In genomic region chr16:38903020-38903419, GRCm38 (mm10) we compare ENCODE assay signal across 12 mouse cellular contexts. TPM values are rescaled to one million over a fixed set of nuclear protein-coding genes. Genes with fewer than 3 reads are reported as not detected.
DNase-seq lines count a peak whose midpoint lies in the region; ATAC-seq and TF ChIP-seq lines count a peak whose summit lies in the region.
"Had no signal": no experiment of that assay in that cellular context is flagged by ENCODE, and none has a peak within 500 bp of the region (broad histone marks: within the 10 kb centered on the region; RNA-seq: fewer than 3 reads in every experiment).

No protein-coding gene starts in this region.

- TF ChIP-seq EP300 in liver, postnatal 0 days (IDR thresholded peaks at IDR 0.05; ENCODE audit: low read depth) = no peak

- no peaks in the 10 kb centered on the region for H3K9me3 ChIP-seq in heart, embryonic 15.5 days (replicated peaks)
- H3K9me3 ChIP-seq in liver, postnatal 0 days (ENCODE audit: low read length) = no peaks in the 10 kb centered on the region

- H3K4me2 ChIP-seq in heart, embryonic 15.5 days = peak overlapping the region; percentile 99
- H3K4me2 ChIP-seq in liver, postnatal 0 days (ENCODE audit: low read depth, low read length) = peak overlapping the region; percentile 70

- H3K27me3 ChIP-seq in heart, embryonic 15.5 days = peaks cover 51% of the 10 kb centered on the region
- H3K27me3 ChIP-seq in testis, adult 2 months (ENCODE audit: control insufficient read depth, insufficient read depth, low read length) = no peaks in the 10 kb centered on the region
- H3K27me3 ChIP-seq in liver, postnatal 0 days (ENCODE audit: insufficient read depth, low read length) = peaks cover 16% of the 10 kb centered on the region

- no peak for ATAC-seq in heart, embryonic 15.5 days (replicated peaks; ENCODE audit: insufficient number of reproducible peaks, insufficient read depth, low FRiP score, low read depth)
- no peak for ATAC-seq in liver, postnatal 0 days

- no peaks in the 10 kb centered on the region for H3K36me3 ChIP-seq in heart, embryonic 15.5 days
- H3K36me3 ChIP-seq in testis, adult 2 months (ENCODE audit: control insufficient read depth, insufficient read depth, low read length) = no peaks in the 10 kb centered on the region
- no peaks in the 10 kb centered on the region for H3K36me3 ChIP-seq in liver, postnatal 0 days (replicated peaks; ENCODE audit: insufficient read depth, low read length)

- no peak for TF ChIP-seq POLR2A in testis, adult 2 months (IDR thresholded peaks at IDR 0.05; ENCODE audit: control insufficient read depth, low read depth, low read length)

- no peak for DNase-seq in heart, adult 9 months (ENCODE audit: low spot score in 2 of 2)
- no peak for DNase-seq in testis, postnatal 10 days (ENCODE audit: low spot score)
- DNase-seq in liver, postnatal 0 days = no peak
- no peak for DNase-seq in cerebellum, postnatal 10 days
- DNase-seq in cerebellum, adult 9-11 months = no peak
- DNase-seq in heart, postnatal 36 days = no peak
- DNase-seq: cerebellum, adult 9-10 months; heart, postnatal 10 days; lung, adult 2 months had no signal

- no peak overlapping the region for H3K9ac ChIP-seq in heart, embryonic 15.5 days
- H3K9ac ChIP-seq in liver, postnatal 0 days (replicated peaks) = no peak overlapping the region

- 34% methylated on average over 4 of the region's 4 CpGs for WGBS in heart, embryonic 15.5 days
- 40% methylated on average over 4 of the region's 4 CpGs for WGBS in liver, postnatal 0 days (ENCODE audit: insufficient replicate concordance)

- no peak for TF ChIP-seq CTCF in testis, adult 2 months (IDR thresholded peaks at IDR 0.05; ENCODE audit: control insufficient read depth, insufficient read depth, insufficient replicate concordance, low read depth, low read length)
- no peak for TF ChIP-seq CTCF in liver, postnatal 0 days (IDR thresholded peaks at IDR 0.05; ENCODE audit: low read depth)

- H3K4me3 ChIP-seq in heart, embryonic 15.5 days = no peak overlapping the region
- peak overlapping the region; percentile 59; the same call in 1 of the 2 replicates for H3K4me3 ChIP-seq in testis, adult 2 months (ENCODE audit: control insufficient read depth, low read depth, low read length)
- H3K4me3 ChIP-seq in liver, postnatal 0 days (ENCODE audit: low read depth, low read length) = no peak overlapping the region

- H3K27ac ChIP-seq in heart, embryonic 15.5 days = no peak overlapping the region
- H3K27ac ChIP-seq in testis, adult 2 months (ENCODE audit: control insufficient read depth, insufficient read depth, low read depth, low read length) = no peak overlapping the region
- H3K27ac ChIP-seq in liver, postnatal 0 days (ENCODE audit: low read depth) = no peak overlapping the region

- intact Hi-C loops in heart, postnatal 36 days (cut with DNase I) = no loop called here

- no peaks in the 10 kb centered on the region for H3K4me1 ChIP-seq in heart, embryonic 15.5 days (replicated peaks)
- no peaks in the 10 kb centered on the region for H3K4me1 ChIP-seq in testis, adult 2 months (ENCODE audit: control insufficient read depth, insufficient read depth, low read length)
- H3K4me1 ChIP-seq in liver, postnatal 0 days (ENCODE audit: insufficient read depth) = no peaks in the 10 kb centered on the region

RNA-seq across cellular contexts. Expression of gene Igsf11, which starts 10.5 kb away (rescaled TPM):
- 0.19 and 0.34 TPM in 2 replicates for polyA plus RNA-seq in heart, embryonic 15.5 days (2015; fragmentation: Nextera tagmentation; extraction: Ambion mirVana)
- polyA plus RNA-seq in testis, adult 2 months (2012; rRNA removed) = 91.8 and 95.5 TPM in 2 replicates
- 1.6 and 2.1 TPM in 2 replicates for polyA plus RNA-seq in liver, postnatal 0 days (2015; fragmentation: Nextera tagmentation; extraction: Ambion mirVana)
- total RNA-seq in heart, postnatal 36 days (2021) = under 1 TPM; 0.33 to 0.60 TPM
- polyA plus RNA-seq: CD4-positive, CD25-positive, alpha-beta regulatory T cell, adult 4 months had no signal

Comparison
In these comparisons a context has a peak if more than half of its experiments do, and no peak if none do; other contexts are left out.
1. RNA of gene Igsf11, which starts 10.5 kb away (polyA plus RNA-seq): 91.8 to 95.5 TPM in testis, adult 2 months; 1.6 to 2.1 TPM in liver, postnatal 0 days and 0.19 to 0.34 TPM in heart, embryonic 15.5 days; every median in the first group is over 10 times any median in the second.